Mouse (Mus musculus) erythroblast, adult 5-6 weeks (primary cell): ENCODE data around the gene Adcy4. TPM values are rescaled to one million over a fixed set of nuclear protein-coding genes. Genes with fewer than 3 reads are reported as not detected.

Experiments
- ATAC-seq: replicated peaks from 2 replicates; pipeline ENCODE4 v1.8.0; 2016; ENCODE audit warnings: moderate number of reproducible peaks, mild to moderate bottlenecking, moderate TSS enrichment, inconsistent platforms; ENCODE audit not compliant: poor library complexity, low FRiP score, severe bottlenecking
- total RNA-seq, 2 experiments: library from RNA; stranded (forward) in 1 of 2; stranded (reverse) in 1 of 2; fragments of 150-400 nt in 1 of 2; fragments of 200-764, 138-1000 nt in 1 of 2; gene quantifications; 2 replicates each; pipeline versions ENCODE4 v1.2.3 to v1.2.4; 2015 to 2017; ENCODE audit warnings: low replicate concordance in 2 of 2

The Adcy4 gene
- total RNA-seq, 2 experiments from 2014 or later, result not detected

DNA sequence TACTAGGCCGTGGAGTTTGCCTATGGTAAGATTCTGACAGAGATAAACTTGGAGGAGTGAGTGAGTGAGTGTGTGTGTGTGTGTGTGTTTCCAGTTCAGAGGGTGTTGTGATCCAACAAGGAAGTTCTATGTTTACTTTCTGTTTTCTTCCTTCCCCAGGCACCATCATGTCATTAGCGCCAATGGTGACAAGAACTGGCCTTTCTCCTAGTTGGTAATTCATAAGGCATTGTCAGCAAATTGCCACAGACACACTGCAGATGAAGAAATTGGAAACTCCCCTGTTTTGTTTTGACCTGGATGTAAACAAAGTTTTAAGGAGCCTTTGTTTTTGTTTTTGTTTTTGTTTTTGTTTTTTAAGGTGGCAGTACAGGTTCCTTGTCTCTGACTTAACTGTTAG lies 9.6 kb upstream of the Adcy4 start:
- ATAC-seq, result no peak

DNA sequence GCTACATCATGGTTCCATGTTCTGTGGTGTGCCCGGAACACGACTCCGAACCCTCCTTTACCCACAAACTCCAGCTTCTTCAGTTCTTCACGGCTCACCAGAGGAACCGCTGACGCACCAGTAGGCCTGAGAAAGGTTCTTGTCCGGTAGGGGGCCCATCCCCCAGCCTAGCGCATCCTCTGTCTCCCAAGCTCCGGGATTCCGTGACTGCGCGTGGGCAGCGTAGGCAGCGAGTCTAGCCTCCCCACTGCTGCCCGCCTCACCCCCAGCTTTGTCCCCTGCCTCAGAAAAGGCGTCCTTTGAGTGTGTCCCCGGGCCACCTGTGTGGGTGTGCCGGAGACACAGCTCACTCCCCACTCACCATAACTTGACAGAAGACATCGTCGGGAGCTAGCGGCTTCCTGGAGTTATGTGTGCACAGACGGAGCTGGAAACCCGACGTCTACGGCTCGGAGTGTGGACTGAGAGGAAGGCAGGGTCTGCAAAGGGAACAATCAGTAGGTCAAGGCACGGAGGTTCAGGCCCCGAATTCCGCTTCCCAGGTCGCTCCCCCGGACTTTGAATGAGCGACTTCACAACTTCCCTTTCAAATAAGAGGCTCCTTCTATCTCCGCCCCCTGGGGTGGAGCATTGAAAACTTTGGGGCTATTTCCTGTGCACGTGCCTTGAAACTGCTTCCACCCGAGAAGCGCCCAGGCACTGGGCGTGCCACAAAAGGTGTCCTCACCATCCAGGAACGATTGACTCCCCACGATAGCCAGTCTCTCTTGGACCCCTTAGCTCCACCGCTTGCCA lies 4.6 kb upstream of the Adcy4 start, which contains the start of gene Ripk3:
Gene Ripk3 (minus strand): TSS at position 610 of the 795 bp plus-strand sequence.
- no peak; the same call in 1 of the 2 replicates for ATAC-seq

DNA sequence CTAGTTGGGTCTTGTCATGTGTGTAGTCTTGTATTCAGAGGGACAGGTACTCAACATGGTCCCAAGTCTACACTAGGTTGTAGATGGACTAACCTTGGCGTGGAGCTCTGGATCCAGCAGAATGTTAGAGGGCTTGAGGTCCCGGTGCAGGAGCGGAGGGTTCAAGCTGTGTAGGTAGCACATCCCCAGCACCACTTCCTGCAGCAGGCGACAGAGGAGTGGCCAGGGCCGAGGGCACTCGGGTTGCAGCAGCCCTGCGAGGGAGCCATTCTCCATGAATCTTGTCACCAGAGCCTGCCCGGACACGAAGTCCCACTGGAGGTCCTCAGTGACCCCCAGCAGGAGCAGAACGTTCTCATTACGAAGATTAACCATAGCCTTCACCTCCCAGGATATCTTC lies 3.8 kb upstream of the Adcy4 start:
- ATAC-seq, result no peak

DNA sequence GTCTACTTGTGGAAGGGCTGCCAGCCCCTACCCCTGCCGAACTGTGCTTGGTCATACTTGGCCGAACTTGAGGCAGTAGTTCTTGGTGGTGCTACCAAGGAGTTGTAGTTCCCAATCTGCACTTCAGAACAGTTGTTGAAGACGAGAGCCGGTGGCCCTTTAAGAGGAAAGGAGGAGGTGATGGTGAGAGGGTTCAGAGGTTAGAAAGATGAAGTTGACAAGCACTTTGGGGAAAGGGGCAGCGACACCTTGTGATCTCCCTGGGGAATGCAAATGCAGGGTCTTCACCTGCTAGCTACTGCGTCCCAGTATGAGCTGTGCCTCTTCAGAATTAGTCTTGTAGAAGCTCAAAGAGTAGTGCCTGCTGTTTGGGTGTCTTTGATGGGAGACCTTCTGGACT lies 1.3 kb upstream of the Adcy4 start:
- ATAC-seq, result no peak

DNA sequence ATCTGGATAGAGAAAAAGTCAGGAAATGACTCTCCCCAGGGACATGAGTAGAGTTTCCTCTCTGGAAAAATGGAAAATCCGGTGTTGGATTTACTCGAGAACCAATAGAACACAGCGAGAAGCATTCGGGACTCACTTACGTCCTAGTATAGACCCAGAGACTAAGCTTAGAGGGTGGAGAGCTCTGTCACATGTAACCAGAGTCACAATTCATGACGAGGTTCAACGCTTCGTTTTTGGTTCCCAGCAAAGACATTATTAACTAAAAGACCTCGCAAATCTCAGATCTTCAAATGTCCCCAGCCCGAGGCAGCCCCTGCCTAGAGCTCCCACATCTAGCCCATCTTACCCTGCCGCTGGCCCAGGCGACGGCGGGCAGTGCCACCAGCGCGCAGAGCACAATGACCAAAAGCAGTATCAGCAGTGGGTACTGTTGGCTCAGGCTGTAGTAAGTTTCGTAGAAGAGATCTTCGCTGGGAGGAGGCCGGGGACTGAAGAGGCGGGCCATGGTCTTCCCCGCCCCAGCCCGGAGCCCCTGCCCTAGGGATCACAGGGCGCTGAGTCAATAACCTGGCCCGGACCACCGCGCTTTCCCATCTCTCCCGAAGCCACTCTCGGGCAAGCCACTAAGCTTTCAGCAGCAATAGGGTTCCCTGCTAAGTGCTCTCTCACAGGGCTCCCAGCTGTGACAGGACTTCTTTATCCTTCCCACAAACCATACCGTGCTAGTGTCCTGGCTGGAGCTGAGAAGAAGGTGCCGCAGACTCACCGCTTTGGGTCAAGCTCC lies 531 bp downstream of the Adcy4 start:
- ATAC-seq, result no peak

DNA sequence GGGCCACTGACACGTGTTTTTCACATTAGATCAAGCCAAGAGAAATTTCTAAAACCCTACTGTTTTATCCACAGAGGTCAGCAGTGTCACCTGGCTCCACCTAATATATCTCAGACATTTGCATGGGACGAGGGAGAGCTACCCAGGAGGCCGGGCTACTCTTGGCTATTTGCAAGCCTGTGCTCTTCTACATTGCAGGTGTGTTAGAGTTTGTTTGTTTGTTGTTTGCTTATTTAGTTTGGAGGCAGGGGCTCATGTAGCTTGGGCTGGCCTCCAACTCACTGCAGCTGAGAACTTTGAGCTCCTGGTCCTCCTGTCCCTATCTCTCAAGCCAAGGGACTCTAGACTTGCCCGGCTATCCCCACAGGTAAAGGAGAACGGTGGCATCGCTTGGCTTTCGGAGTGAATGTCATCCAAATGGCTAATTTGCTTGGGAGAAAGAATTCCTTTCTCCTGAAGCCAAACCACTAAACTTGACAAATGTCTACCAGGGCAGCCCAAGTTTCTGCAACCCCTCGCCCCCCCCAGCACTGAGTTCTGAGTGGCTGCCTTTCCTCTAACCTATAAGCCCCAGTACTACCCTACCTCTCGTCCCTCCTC lies 1.4 kb downstream of the Adcy4 start:
- no peak for ATAC-seq

DNA sequence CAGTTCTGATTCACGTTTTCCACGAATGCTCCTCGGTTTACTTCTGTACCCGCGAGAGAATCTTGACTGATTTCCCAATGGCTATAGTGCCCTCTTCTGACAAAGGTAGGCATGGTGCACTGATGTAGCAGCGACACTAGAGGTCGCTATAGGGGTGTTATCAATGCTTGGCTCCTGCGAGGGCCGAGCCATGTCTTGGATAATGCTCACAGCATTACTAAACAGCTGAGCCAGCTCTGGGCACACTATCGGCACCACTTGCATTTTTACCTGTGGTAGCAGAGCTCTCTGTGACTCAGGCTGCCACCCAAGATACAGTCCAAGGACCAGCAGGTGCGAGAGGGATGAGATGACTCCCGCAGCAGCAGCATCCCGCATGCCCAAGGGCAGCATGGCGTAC lies 2.6 kb downstream of the Adcy4 start:
- peak; percentile 50; the same call in 1 of the 2 replicates for ATAC-seq

DNA sequence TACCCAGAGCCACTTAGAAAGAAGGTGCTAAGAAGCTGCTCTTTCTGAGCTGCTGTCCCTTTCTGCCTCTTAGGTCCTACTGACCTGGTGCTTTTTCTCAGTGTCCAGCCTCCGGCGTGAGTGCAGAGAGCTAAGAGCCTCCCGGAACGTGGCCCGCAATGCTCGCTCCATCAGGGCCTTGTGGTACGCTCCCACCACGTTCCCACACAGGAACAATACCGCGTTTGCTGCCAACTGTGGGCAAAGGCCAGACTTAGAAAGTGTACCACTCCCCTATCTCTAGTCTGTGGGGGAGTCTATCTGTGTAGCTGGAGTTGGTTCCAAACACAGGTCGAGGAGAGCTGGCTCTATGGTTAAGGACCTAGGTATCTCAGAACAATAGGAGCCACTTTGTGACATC lies 3.2 kb downstream of the Adcy4 start:
- no peak for ATAC-seq

DNA sequence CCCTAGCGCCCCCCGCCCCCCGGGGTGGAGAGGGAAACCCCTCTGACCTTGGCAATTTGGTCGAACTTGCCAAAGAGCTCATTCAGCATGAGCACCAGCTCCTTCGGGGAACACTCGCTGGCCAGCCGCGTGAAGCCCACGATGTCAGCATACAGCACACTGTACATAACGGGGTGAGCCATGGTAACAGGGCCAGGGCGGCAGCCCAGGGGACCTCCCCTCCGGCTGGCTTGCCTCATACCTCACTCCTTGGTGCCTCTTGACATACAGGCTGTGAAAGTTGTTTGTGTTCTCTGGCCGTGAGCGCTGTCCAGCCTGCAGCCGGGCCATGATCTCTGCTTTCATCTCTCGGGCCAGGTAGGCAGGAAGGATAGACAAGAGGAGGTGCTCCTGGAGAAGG lies 4.2 kb downstream of the Adcy4 start:
- no peak for ATAC-seq

DNA sequence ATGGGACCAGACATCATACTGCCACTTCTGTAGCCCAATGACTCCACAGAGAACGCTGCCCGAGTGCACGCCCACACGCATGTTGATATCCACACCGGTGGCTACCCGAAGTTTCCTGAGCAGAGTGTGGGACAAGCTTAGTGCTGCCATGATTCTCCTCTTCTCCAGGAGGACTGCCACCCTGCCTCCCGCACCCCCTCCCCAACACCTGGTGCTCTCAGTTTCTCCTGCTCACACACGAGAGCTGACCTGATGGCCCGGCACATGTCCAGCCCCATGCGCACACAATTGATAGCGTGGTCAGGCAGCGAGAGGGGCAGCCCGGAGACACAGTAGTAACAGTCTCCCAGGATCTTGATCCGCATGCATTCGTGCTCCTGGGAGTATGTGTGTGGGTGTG lies 5.2 kb downstream of the Adcy4 start:
- ATAC-seq, result no peak

DNA sequence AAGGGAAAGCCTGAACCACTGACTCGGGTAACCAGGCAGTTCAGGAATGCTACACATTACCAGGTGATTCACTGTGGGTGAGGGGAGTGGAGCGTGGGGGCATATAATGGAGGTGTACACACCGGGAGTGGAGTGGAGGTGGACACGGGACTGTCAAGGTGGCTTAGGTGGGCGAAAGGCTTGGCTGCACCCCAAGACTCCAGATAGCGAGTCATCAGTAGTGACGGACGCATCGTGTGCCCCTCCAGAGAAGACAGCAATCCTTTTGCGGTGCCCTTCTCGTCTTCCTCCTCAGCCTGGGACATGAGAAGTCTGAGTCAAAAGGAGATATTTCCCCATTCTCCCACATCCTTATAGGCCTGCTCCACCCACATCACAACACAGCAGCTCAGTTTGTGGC lies 6.1 kb downstream of the Adcy4 start:
- ATAC-seq, result no peak

DNA sequence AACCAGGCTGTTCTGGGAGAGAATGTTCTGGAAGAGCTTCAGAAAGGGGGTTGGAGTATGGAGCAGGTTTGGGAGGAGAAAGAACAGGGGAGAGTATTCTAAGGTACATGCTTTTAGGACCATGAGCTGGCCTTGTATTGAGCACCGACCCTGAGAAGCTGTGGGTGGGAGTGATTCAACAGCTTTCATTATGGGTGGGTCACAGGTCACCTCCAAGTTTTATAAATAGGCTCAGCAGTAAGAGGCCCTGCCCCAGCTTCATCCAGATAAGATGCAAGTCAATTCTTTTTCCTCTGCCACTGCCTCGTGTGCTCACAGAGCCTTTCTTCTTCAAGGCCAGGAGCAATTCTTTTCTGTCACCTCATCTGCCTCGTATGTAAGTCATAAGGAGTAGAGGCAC lies 6.7 kb downstream of the Adcy4 start:
- no peak for ATAC-seq

DNA sequence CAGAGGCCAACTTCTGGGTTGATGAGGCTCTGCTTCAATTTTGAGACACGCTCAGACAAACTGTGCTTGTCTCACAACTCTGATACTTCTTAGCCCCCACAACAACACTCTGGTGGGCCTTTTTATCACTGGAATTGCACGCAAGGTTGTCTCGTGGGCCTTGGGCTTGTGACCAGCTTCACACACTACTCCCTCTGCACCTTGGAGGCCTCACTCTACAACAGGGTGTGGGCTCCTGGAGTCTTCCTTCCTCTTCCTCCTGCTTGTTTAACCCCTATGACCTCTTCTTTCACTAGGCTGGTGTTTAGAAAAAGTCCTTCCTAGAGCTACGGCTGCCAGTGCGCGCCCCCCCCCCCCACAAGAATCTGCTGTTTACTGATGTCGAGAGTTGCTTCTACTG lies 7.2 kb downstream of the Adcy4 start:
- ATAC-seq, result no peak

DNA sequence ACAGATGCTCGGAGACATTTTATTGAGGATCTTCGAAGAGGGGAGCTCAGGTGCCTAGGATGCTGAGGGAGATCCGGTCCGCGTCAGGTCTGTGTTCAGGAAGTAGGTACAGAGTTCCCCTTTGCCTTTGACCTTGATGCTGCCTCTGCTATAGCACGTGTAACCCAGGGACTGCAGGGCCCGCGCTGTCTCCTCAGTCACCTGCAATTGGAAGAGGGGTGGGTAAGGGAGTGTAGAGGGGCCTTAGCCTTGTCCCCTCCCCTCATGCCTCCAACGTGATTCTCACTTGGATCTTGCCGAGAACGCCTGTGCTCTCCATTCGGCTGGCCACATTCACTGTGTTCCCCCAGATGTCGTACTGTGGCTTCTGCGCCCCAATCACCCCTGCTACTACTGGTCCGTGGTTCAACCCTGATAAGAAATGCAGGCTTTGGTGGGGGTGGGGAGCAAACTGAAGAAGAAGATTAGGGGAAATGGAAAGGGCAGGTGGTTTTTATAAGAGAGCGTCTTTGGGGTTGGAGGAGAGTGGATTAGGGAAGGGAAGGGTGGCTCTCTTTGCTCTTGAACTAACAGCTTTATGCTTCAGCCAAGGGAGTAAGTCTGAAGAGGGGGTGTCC lies 14.7 kb downstream of the Adcy4 start:
- no peak for ATAC-seq

DNA sequence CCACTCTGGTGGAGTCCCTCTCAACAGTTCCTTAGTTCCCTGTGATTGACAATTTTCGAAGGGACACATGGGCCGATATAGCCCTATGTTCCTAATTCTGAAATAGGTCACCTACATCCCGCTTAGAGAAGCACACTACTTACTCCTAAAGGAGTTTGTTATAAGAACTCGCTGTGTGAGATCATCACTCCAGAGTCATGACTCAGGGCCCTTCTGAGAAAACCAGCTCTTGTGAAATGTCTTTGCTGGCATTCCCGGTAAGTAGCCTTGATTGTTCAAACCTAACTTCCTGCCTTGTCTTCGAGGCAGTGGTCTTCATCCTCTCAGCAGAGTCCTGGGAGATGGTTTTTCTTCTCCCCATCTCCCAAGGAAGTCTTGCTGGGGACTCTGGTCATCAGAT lies 15.3 kb downstream of the Adcy4 start:
- no peak for ATAC-seq

DNA sequence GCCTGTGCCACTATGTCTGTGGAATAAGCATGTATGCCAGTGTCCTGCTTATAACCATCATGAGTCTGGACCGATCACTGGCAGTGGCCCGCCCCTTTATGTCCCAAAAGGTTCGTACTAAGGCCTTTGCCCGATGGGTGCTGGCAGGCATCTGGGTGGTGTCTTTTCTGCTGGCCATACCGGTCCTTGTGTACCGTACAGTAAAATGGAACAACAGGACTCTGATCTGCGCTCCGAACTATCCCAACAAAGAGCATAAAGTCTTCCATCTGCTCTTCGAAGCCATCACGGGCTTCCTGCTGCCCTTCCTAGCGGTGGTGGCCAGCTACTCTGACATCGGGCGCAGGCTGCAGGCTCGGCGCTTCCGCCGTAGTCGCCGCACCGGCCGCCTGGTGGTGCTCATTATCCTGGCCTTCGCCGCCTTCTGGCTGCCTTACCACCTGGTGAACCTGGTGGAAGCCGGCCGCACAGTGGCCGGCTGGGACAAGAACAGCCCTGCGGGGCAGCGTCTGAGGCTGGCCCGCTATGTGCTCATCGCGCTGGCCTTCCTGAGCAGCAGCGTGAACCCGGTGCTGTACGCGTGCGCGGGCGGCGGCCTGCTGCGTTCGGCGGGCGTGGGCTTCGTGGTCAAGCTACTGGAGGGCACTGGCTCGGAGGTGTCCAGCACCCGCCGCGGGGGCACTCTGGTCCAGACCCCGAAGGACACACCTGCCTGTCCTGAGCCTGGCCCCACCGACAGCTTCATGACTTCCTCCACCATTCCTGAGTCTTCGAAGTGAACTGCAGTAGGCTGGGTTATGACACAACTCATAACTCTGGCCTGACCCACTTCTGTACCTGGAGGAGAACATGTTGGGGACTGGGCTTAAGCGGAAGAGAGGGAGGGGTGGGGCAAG lies 16.1 kb downstream of the Adcy4 start:
- no peak for ATAC-seq

DNA sequence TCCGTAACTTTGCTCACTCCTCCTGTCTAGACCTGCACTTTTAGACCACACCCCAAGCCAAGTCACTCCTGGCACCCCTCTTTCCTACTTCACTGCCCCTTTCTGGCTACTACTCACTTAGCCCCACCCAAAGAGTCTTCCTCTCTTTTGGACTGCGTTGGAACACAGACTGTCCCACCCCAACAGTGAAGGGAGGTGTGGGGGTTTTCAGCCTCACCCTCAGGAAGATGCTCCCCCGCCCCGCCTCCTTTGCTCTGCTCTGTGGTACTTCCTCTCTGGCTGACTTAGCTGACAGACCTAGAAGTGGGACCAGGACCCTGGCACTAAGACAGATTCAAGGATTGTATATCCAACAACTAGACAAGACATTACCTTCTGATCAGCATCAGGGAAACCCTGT lies 18.2 kb downstream of the Adcy4 start, which contains the start of gene Ltb4r1:
Gene Ltb4r1 (plus strand): TSS at position 267 of the 400 bp plus-strand sequence.
- no peak for ATAC-seq

DNA sequence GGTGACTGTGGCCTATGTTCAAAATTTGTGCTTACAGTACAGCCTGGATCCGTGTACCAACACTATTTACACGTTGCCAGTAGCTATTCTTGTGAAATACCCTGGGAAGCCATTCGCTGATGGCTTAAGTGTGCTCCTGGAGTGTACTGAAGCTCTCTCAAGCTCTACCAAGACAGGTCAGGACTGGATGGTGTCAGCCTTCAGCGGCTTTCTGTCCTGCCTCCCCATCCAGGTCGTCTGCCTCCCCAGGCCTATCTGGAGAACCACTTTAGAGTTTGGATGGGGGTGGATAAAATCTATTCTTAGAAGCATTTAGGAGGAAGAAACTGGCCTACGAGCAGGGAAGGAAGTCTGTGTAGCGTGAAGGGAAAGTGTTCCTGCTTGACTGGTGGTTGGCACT lies 20.7 kb downstream of the Adcy4 start:
- ATAC-seq, result no peak
